Mouse (Mus musculus) kidney, embryonic 16.5 days (tissue): ENCODE measurements around the gene Mzf1. TPM values are rescaled to one million over a fixed set of nuclear protein-coding genes. Genes with fewer than 3 reads are reported as not detected.
"Not testable (repeated sequence)": the region's sequence is repeated elsewhere in the genome, so short reads cannot be mapped to it uniquely, and the experiment has no call there.

Source experiments
- ATAC-seq: fragments of 200-750 bp; cut with Nextera tagmentation; 2 replicates; pipeline ENCODE4 v1.8.0; 2017; ENCODE audit warnings: moderate TSS enrichment; ENCODE audit not compliant: low FRiP score, low TSS enrichment
- H3K27ac ChIP-seq: fragments of 300-500 bp; sonication (generic); 2 replicates; pipeline ENCODE4 v1.5.1; 2014; ENCODE audit warnings: low read length
- H3K27me3 ChIP-seq: fragments of 300-500 bp; sonication (generic); 2 replicates; pipeline ENCODE4 v1.6.1; 2014; ENCODE audit warnings: low read length, control low read depth, mixed read lengths; ENCODE audit not compliant: insufficient read depth
- H3K36me3 ChIP-seq: fragments of 300-500 bp; sonication (generic); 2 replicates; pipeline ENCODE4 v1.6.1; 2014; ENCODE audit warnings: low read length, control low read depth, mixed read lengths; ENCODE audit not compliant: insufficient read depth
- H3K4me1 ChIP-seq: fragments of 300-500 bp; sonication (generic); 2 replicates; pipeline ENCODE4 v1.6.1; 2014; ENCODE audit warnings: low read length, control low read depth, mixed read lengths; ENCODE audit not compliant: insufficient read depth
- H3K4me2 ChIP-seq: fragments of 300-500 bp; sonication (generic); replicated peaks from 2 replicates; pipeline ENCODE4 v1.6.1; 2014; ENCODE audit warnings: low read depth, low read length
- H3K4me3 ChIP-seq: fragments of 300-500 bp; sonication (generic); 2 replicates; pipeline ENCODE4 v1.5.1; 2014; ENCODE audit warnings: mild to moderate bottlenecking, low read length
- H3K9ac ChIP-seq: fragments of 300-500 bp; sonication (generic); replicated peaks from 2 replicates; pipeline ENCODE4 v1.6.1; 2014; ENCODE audit warnings: low read length
- H3K9me3 ChIP-seq: fragments of 300-500 bp; sonication (generic); 2 replicates; pipeline ENCODE4 v1.6.1; 2016; ENCODE audit warnings: low read length, control low read depth
- WGBS: fragments of 180-500 bp; shearing (Covaris S2); extraction: QIAGEN DNeasy Blood & Tissue Kit; methylation state at CpG from one replicate; pipeline ENCODE4 v1.1.7; 2014; 5-methylcytosine and 5-hydroxymethylcytosine counted together
- polyA plus RNA-seq: library from polyadenylated mRNA; unstranded; fragments of >200 nt; fragmentation: Nextera tagmentation; extraction: Ambion mirVana; gene quantifications from 2 replicates; pipeline ENCODE4 v1.2.1, GENCODE M21; 2015

Gene Mzf1
- polyA plus RNA-seq: 3.8 and 5.1 TPM in 2 replicates

GRCm38 (mm10) chr7:13054287-13055010 lies at the start of gene Mzf1:
Mzf1 (minus strand) TSS chr7:13054764.
- H3K36me3 ChIP-seq: no peaks in the 10 kb centered on the region
- 0% methylated on average over 41 of the region's 41 CpGs for WGBS
- ATAC-seq: peak; percentile 95

GRCm38 (mm10) chr7:13095073-13095472 lies 40.5 kb upstream of the Mzf1 start, which contains the start of gene Vmn1r85:
Vmn1r85 (minus strand) TSS chr7:13095173.
- no peak within 1 kb of the TSS for H3K27ac ChIP-seq
- no peak for ATAC-seq
- no peak within 1 kb of the TSS for H3K4me2 ChIP-seq
- no peak within 1 kb of the TSS for H3K9ac ChIP-seq
- H3K9me3 ChIP-seq: no peaks in the 10 kb centered on the region
- H3K4me3 ChIP-seq: no peak within 1 kb of the TSS
- 62% methylated on average over 3 of the region's 3 CpGs for WGBS
- no peaks in the 10 kb centered on the region for H3K36me3 ChIP-seq
- no peaks in the 10 kb centered on the region for H3K4me1 ChIP-seq
- H3K27me3 ChIP-seq: no peaks in the 10 kb centered on the region

More at GRCm38 (mm10) chr7:13054287-13055010, at the start of gene Mzf1:
- H3K27ac ChIP-seq: peak within 1 kb of the TSS; percentile 87
- no peaks in the 10 kb centered on the region for H3K27me3 ChIP-seq
- peak within 1 kb of the TSS; percentile 54 for H3K4me2 ChIP-seq
- peak within 1 kb of the TSS; percentile 82 for H3K9ac ChIP-seq
- H3K4me3 ChIP-seq: peak within 1 kb of the TSS; percentile 67
- H3K4me1 ChIP-seq: peaks cover 3% of the 10 kb centered on the region; the same call in 1 of the 2 replicates
- H3K9me3 ChIP-seq: no peaks in the 10 kb centered on the region

- H3K4me3 ChIP-seq: no peak overlapping the region
- 59% methylated on average over 5 of the region's 5 CpGs for WGBS
- no peak overlapping the region for H3K4me2 ChIP-seq
- no peaks in the 10 kb centered on the region for H3K4me1 ChIP-seq
- H3K27ac ChIP-seq: no peak overlapping the region
- no peak for ATAC-seq
- no peaks in the 10 kb centered on the region for H3K27me3 ChIP-seq
- H3K9ac ChIP-seq: no peak overlapping the region
- H3K36me3 ChIP-seq: no peaks in the 10 kb centered on the region
- H3K9me3 ChIP-seq: no peaks in the 10 kb centered on the region
Observed at GRCm38 (mm10) chr7:13072293-13072692, 17.7 kb upstream of the Mzf1 start.

- H3K4me2 ChIP-seq, H3K36me3 ChIP-seq, H3K9ac ChIP-seq, H3K27ac ChIP-seq, H3K9me3 ChIP-seq, H3K27me3 ChIP-seq, H3K4me1 ChIP-seq, H3K4me3 ChIP-seq, ATAC-seq: not testable (repeated sequence)
- 49% methylated on average over 2 of the region's 2 CpGs for WGBS
Observed at GRCm38 (mm10) chr7:13063399-13063798, 8.8 kb upstream of the Mzf1 start.

- ATAC-seq: no peak
- H3K36me3 ChIP-seq: no peaks in the 10 kb centered on the region
- H3K27ac ChIP-seq: no peak overlapping the region
- no peak overlapping the region for H3K4me3 ChIP-seq
- no peaks in the 10 kb centered on the region for H3K4me1 ChIP-seq
- no peak overlapping the region for H3K9ac ChIP-seq
- no peak overlapping the region for H3K4me2 ChIP-seq
- no peaks in the 10 kb centered on the region for H3K27me3 ChIP-seq
- WGBS: 92% methylated on average over 9 of the region's 9 CpGs
- H3K9me3 ChIP-seq: no peaks in the 10 kb centered on the region
Observed at GRCm38 (mm10) chr7:13059536-13059935, 5.0 kb upstream of the Mzf1 start.

- no peaks in the 10 kb centered on the region for H3K36me3 ChIP-seq
- ATAC-seq: no peak
- 50% methylated on average over 8 of the region's 8 CpGs for WGBS
- H3K9ac ChIP-seq: no peak overlapping the region
- H3K27me3 ChIP-seq: no peaks in the 10 kb centered on the region
- H3K4me2 ChIP-seq: no peak overlapping the region
- H3K4me3 ChIP-seq: no peak overlapping the region
- no peak overlapping the region for H3K27ac ChIP-seq
- no peaks in the 10 kb centered on the region for H3K9me3 ChIP-seq
- H3K4me1 ChIP-seq: peaks cover 3% of the 10 kb centered on the region; the same call in 1 of the 2 replicates
Observed at GRCm38 (mm10) chr7:13056913-13057700, 2.5 kb upstream of the Mzf1 start.

- ATAC-seq: no peak
- Histone ChIP-seq H3K9me3 (no peaks in the 10 kb centered on the region), H3K27me3 (no peaks in the 10 kb centered on the region), H3K9ac (peak overlapping the region; percentile 82), H3K4me1 (peaks cover 3% of the 10 kb centered on the region; the same call in 1 of the 2 replicates), H3K27ac (peak overlapping the region; percentile 87; the same call in 1 of the 2 replicates), H3K4me3 (peak overlapping the region; percentile 67), H3K36me3 (no peaks in the 10 kb centered on the region), H3K4me2 (peak overlapping the region; percentile 54)
- 2% methylated on average over 15 of the region's 15 CpGs for WGBS
Observed at GRCm38 (mm10) chr7:13053961-13054286, 640 bp downstream of the Mzf1 start.

GRCm38 (mm10) chr7:13053501-13053900 lies 1.1 kb downstream of the Mzf1 start:
- H3K4me2 ChIP-seq: peak overlapping the region; percentile 54
- peaks cover 3% of the 10 kb centered on the region; the same call in 1 of the 2 replicates for H3K4me1 ChIP-seq
- no peak overlapping the region for H3K27ac ChIP-seq
- H3K9ac ChIP-seq: no peak overlapping the region
- H3K9me3 ChIP-seq: no peaks in the 10 kb centered on the region
- no peaks in the 10 kb centered on the region for H3K27me3 ChIP-seq
- H3K36me3 ChIP-seq: no peaks in the 10 kb centered on the region
- ATAC-seq: no peak
- 98% methylated on average over 2 of the region's 2 CpGs for WGBS
- peak overlapping the region; percentile 67 for H3K4me3 ChIP-seq

- Histone ChIP-seq H3K27ac (no peak overlapping the region), H3K27me3 (no peaks in the 10 kb centered on the region), H3K4me3 (no peak overlapping the region), H3K9me3 (no peaks in the 10 kb centered on the region), H3K9ac (no peak overlapping the region), H3K36me3 (no peaks in the 10 kb centered on the region), H3K4me2 (no peak overlapping the region), H3K4me1 (peaks cover 3% of the 10 kb centered on the region; the same call in 1 of the 2 replicates)
- ATAC-seq: no peak
- WGBS: 86% methylated on average over 13 of the region's 13 CpGs
Observed at GRCm38 (mm10) chr7:13053001-13053400, 1.6 kb downstream of the Mzf1 start.

- no peak overlapping the region for H3K27ac ChIP-seq
- WGBS: 1% methylated on average over 2 of the region's 2 CpGs
- H3K4me2 ChIP-seq: no peak overlapping the region
- no peak overlapping the region for H3K9ac ChIP-seq
- ATAC-seq: peak; percentile 44
- H3K4me1 ChIP-seq: peaks cover 11% of the 10 kb centered on the region; the same call in 1 of the 2 replicates
- H3K9me3 ChIP-seq: no peaks in the 10 kb centered on the region
- H3K4me3 ChIP-seq: no peak overlapping the region
- peaks cover 29% of the 10 kb centered on the region for H3K27me3 ChIP-seq
- no peaks in the 10 kb centered on the region for H3K36me3 ChIP-seq
Observed at GRCm38 (mm10) chr7:13046084-13046483, 8.5 kb downstream of the Mzf1 start.
